Mouse (Mus musculus): Measurements from ENCODE around the gene Hdac10. TPM values are rescaled to one million over a fixed set of nuclear protein-coding genes. Genes with fewer than 3 reads are reported as not detected.

The Hdac10 gene
- total and polyA plus RNA-seq, 3 experiments, result 8.2 to 17.7 (median 9.5) TPM

DNA sequence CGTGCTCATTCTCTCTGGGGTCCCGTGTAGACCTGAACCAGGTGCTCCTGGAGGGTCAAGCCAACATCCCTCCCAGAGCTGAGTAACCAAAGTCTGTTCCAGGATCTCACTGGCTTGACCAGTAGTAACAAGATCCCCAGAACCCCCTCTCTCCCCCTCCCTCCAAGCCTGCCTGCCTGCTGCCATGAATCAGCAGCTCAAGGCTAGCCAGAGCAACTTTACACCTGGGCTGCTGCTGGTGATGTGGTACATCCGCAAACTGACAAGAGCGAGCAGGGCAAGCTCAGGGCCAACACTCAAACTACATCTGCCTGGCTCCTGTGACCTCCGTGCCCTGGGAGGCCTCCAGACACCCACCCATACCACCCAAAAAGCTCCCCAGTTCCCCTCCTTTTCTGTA, 12.9 kb upstream of the Hdac10 start:
- dilution Hi-C loops (cut with MboI; ENCODE audit: extremely low pct_ligation_motif_present, extremely low pct_unique_long_range_greater_than_20kb, low sequenced_read_pairs), result no loop called here
- H3K9ac ChIP-seq (ENCODE audit: insufficient read depth, low read depth), result no peak overlapping the region
- no peaks in the 10 kb centered on the region for H3K79me2 ChIP-seq (replicated peaks; ENCODE audit: control insufficient read depth, extremely low read depth, insufficient read depth, poor library complexity, severe bottlenecking)
- H3K9me3 ChIP-seq (replicated peaks; ENCODE audit: low read length), result no peaks in the 10 kb centered on the region
- peaks cover 48% of the 10 kb centered on the region for H3K27me3 ChIP-seq (replicated peaks)
- H3K4me1 ChIP-seq (ENCODE audit: control insufficient read depth in 1 of 2, insufficient read depth in 2 of 2), result peaks cover 0 to 10% of the 10 kb centered on the region in 2 experiments; a peak in 2 of 4 replicates
- TF ChIP-seq ELF1 (IDR thresholded peaks at IDR 0.05; ENCODE audit: low read depth, low read length) (no peak), POLR2AphosphoS2 (IDR thresholded peaks at IDR 0.05; ENCODE audit: low read depth, low read length) (no peak), JUND (conservative IDR thresholded peaks at IDR 0.05; ENCODE audit: low read depth, low read length) (no peak), MAFK (IDR thresholded peaks at IDR 0.05; ENCODE audit: insufficient replicate concordance, low read length) (no peak)
- no peak for DNase-seq (ENCODE audit: extremely low read depth)
- no peak overlapping the region for H3K4me2 ChIP-seq (ENCODE audit: insufficient read depth, low read depth, poor library complexity, severe bottlenecking)
- H3K27ac ChIP-seq (ENCODE audit: insufficient read depth, low read depth), result no peak overlapping the region
- in situ Hi-C loops (cut with MboI; ENCODE audit: low pct_ligation_motif_present, low pct_unique_long_range_greater_than_20kb, low sequenced_read_pairs), result no loop called here
- H3K4me3 ChIP-seq (replicated peaks in 1 of 3; ENCODE audit: low read depth in 2 of 3, low read length in 2 of 3, poor library complexity in 1 of 3), result no peak overlapping the region
- H3K36me3 ChIP-seq (replicated peaks in 1 of 2; ENCODE audit: control insufficient read depth in 1 of 2, insufficient read depth in 1 of 2, low read length in 1 of 2), result peaks cover 7 to 25% of the 10 kb centered on the region in 2 experiments

DNA sequence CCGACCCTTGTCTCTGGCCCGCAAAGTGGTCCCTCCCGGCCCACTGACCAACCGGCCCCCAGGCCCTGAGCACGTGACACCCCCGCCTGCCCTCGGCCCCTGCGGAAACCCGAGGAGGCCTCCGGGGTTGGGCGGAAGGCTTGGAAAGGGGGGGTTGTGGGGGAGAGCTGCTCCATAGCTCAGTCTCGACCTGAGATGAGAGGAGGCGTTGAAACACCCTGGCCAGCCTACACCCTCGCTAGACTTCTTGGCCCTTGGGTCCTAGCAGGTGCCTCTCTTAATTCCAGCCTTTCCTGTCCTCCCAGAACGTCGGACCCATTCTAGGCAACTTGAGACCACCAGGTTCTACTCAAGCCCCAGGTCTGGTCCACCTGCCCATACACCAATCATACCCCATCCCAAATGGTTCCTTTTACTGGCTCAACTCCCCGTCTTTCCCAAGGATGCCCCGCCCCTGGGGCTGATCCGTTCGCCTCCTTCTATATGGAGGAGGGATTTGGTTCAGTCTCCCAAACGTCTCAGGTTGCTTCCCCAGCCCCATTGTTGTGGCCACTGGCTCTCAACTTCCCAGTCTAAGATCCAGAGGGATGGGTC, 12.3 kb upstream of the Hdac10 start, which contains the start of gene Mapk12:
Gene Mapk12, minus strand, starts transcription at position 45 of the 594 bp plus-strand sequence.
- Histone ChIP-seq H3K4me3 (replicated peaks in 1 of 3; ENCODE audit: low read depth in 2 of 3, low read length in 2 of 3, poor library complexity in 1 of 3) (no peak within 1 kb of the TSS), H3K27ac (ENCODE audit: insufficient read depth, low read depth) (no peak within 1 kb of the TSS), H3K4me1 (ENCODE audit: control insufficient read depth in 1 of 2, insufficient read depth in 2 of 2) (peaks cover 0 to 10% of the 10 kb centered on the region in 2 experiments; a peak in 2 of 4 replicates), H3K27me3 (replicated peaks) (peaks cover 55% of the 10 kb centered on the region), H3K4me2 (ENCODE audit: insufficient read depth, low read depth, poor library complexity, severe bottlenecking) (no peak within 1 kb of the TSS), H3K9me3 (replicated peaks; ENCODE audit: low read length) (no peaks in the 10 kb centered on the region), H3K36me3 (replicated peaks in 1 of 2; ENCODE audit: control insufficient read depth in 1 of 2, insufficient read depth in 1 of 2, low read length in 1 of 2) (peaks cover 2 to 18% of the 10 kb centered on the region in 2 experiments), H3K9ac (ENCODE audit: insufficient read depth, low read depth) (no peak within 1 kb of the TSS), H3K79me2 (replicated peaks; ENCODE audit: control insufficient read depth, extremely low read depth, insufficient read depth, poor library complexity, severe bottlenecking) (no peaks in the 10 kb centered on the region)
- DNase-seq (ENCODE audit: extremely low read depth), result no peak
- dilution Hi-C loops (cut with MboI; ENCODE audit: extremely low pct_ligation_motif_present, extremely low pct_unique_long_range_greater_than_20kb, low sequenced_read_pairs) (no loop called here), in situ Hi-C loops (cut with MboI; ENCODE audit: low pct_ligation_motif_present, low pct_unique_long_range_greater_than_20kb, low sequenced_read_pairs) (no loop called here)
- TF ChIP-seq RCOR1 (conservative IDR thresholded peaks at IDR 0.05; ENCODE audit: low read depth, low read length) (no peak), CHD2 (IDR thresholded peaks at IDR 0.05; ENCODE audit: low read length) (no peak), ELF1 (IDR thresholded peaks at IDR 0.05; ENCODE audit: low read depth, low read length) (no peak), IRF4 (IDR thresholded peaks at IDR 0.05; ENCODE audit: low read depth, low read length) (no peak), MAZ (IDR thresholded peaks at IDR 0.05; ENCODE audit: low read depth, low read length) (no peak), NRF1 (IDR thresholded peaks at IDR 0.05; ENCODE audit: low read depth, low read length) (no peak), TBP (conservative IDR thresholded peaks at IDR 0.05; ENCODE audit: low read depth, low read length) (no peak), ZKSCAN1 (IDR thresholded peaks at IDR 0.05; ENCODE audit: borderline replicate concordance, low read depth, low read length) (no peak), SIN3A (IDR thresholded peaks at IDR 0.05; ENCODE audit: low read length) (no peak), ZNF384 (IDR thresholded peaks at IDR 0.05; ENCODE audit: low read depth, low read length) (no peak), JUN (IDR thresholded peaks at IDR 0.05; ENCODE audit: insufficient read depth, low read depth, low read length) (no peak), SMC3 (IDR thresholded peaks at IDR 0.05; ENCODE audit: low read depth, low read length) (no peak)
